Mouse (Mus musculus) brown adipose tissue, adult 24 weeks (tissue): ENCODE measurements around the gene Gm13057. TPM values are rescaled to one million over a fixed set of nuclear protein-coding genes. Genes with fewer than 3 reads are reported as not detected.
"Not testable (repeated sequence)": the region's sequence is repeated elsewhere in the genome, so short reads cannot be mapped to it uniquely, and the experiment has no call there.

Source experiments
- H3K27ac ChIP-seq: fragments of 200-500 bp; replicated peaks from 2 replicates; pipeline ENCODE4 v1.5.1; 2012; ENCODE audit warnings: low read depth, mild to moderate bottlenecking, low read length
- H3K4me1 ChIP-seq: fragments of 200-500 bp; 2 replicates; pipeline ENCODE4 v1.6.1; 2012; ENCODE audit warnings: low read length, mixed read lengths; ENCODE audit not compliant: control insufficient read depth, insufficient read depth, insufficient read length
- H3K4me3 ChIP-seq: fragments of 200-500 bp; 2 replicates; pipeline ENCODE4 v1.5.1; 2012; ENCODE audit warnings: low read depth, mild to moderate bottlenecking, low read length, moderate library complexity; ENCODE audit not compliant: insufficient read depth
- polyA plus RNA-seq: library from polyadenylated mRNA; stranded (reverse); fragments of >200 nt; gene quantifications from 2 replicates; pipeline ENCODE4 v1.2.4, GENCODE M21; 2012; ENCODE audit not compliant: missing spikeins, insufficient read depth, insufficient read length

Gm13057 gene
- not detected in 2 replicates for polyA plus RNA-seq

- H3K4me3 ChIP-seq, H3K27ac ChIP-seq: not testable (repeated sequence)
Measured at GRCm38 (mm10) chr4:143551400-143551799, at the start of gene Gm13057, which contains the start of gene BC080695. Gm13057 (plus strand) TSS chr4:143551709. BC080695 (plus strand) TSS chr4:143551700.

GRCm38 (mm10) chr4:143511043-143511442 is 40.5 kb upstream of the Gm13057 start, which contains the start of gene Gm13043:
Gm13043 (plus strand) TSS chr4:143511343.
- H3K4me1 ChIP-seq, result no peaks in the 10 kb centered on the region

More at GRCm38 (mm10) chr4:143551400-143551799, at the start of gene Gm13057, which contains the start of gene BC080695:
- H3K4me1 ChIP-seq, result not testable (repeated sequence)

GRCm38 (mm10) chr4:143535654-143536053 is 15.9 kb upstream of the Gm13057 start, which contains the start of gene Gm13040:
Gm13040 (plus strand) TSS chr4:143535954.
- H3K27ac ChIP-seq, H3K4me1 ChIP-seq, H3K4me3 ChIP-seq: not testable (repeated sequence)

More at GRCm38 (mm10) chr4:143511043-143511442, 40.5 kb upstream of the Gm13057 start, which contains the start of gene Gm13043:
- H3K27ac ChIP-seq, result no peak within 1 kb of the TSS
- no peak within 1 kb of the TSS for H3K4me3 ChIP-seq

Other genes starting within 250 kb of the Gm13057 start
- gene Lrrc38, start 202.0 kb upstream of the Gm13057 start, polyA plus RNA-seq, result 0.59 and 2.9 TPM in 2 replicates
- not detected in 2 replicates for gene Pramel1, start 157.3 kb upstream of the Gm13057 start, polyA plus RNA-seq
- gene Pramef8, start 139.3 kb upstream of the Gm13057 start, polyA plus RNA-seq, result 3.9 and 4.6 TPM in 2 replicates
- gene Oog4, start 101.4 kb upstream of the Gm13057 start, polyA plus RNA-seq, result not detected in 2 replicates
- gene Gm13043, start 40.4 kb upstream of the Gm13057 start, polyA plus RNA-seq, result not detected in 2 replicates
- gene Gm13040, start 15.8 kb upstream of the Gm13057 start, polyA plus RNA-seq, result not detected in 2 replicates
- gene BC080695, start within 50 bp of the Gm13057 start, polyA plus RNA-seq, result not detected in 2 replicates
- not detected in 2 replicates for gene Gm13083, start 63.3 kb downstream of the Gm13057 start, polyA plus RNA-seq
- gene Gm13088, start 105.5 kb downstream of the Gm13057 start, polyA plus RNA-seq, result not detected in 2 replicates
- gene Gm13089, start 151.0 kb downstream of the Gm13057 start, polyA plus RNA-seq, result not detected in 2 replicates
- gene Gm13078, start 167.7 kb downstream of the Gm13057 start, polyA plus RNA-seq, result not detected in 2 replicates
- not detected in 2 replicates for gene Gm13023, start 237.6 kb downstream of the Gm13057 start, polyA plus RNA-seq